Mouse (Mus musculus) ES-Bruce4 (cell line): ENCODE measurements around the gene Ptpn14.

Source experiments
- CTCF ChIP-seq: IDR thresholded peaks from one replicate; pipeline ENCODE4 v1.8.1; 2011; ENCODE audit warnings: low read depth, low read length
- EP300 ChIP-seq: IDR thresholded peaks from 2 replicates; pipeline ENCODE4 v1.6.1; 2011; ENCODE audit warnings: low read depth, low read length; ENCODE audit not compliant: insufficient read depth
- POLR2A ChIP-seq: IDR thresholded peaks from one replicate; pipeline ENCODE4 v1.8.1; 2011; ENCODE audit warnings: low read length; ENCODE audit not compliant: insufficient read depth

GRCm38 (mm10) chr1:189729141-189729815 is 1.2 kb downstream of the Ptpn14 start:
- TF ChIP-seq CTCF (no peak), POLR2A (no peak), EP300 (no peak)
